Mouse (Mus musculus): ENCODE results near the gene Sec14l1.

Sec14l1 gene

GRCm38 (mm10) chr11:117129473-117129872 is 14.5 kb downstream of the Sec14l1 start:
- no peak for DNase-seq

- no peak for DNase-seq
Observed at GRCm38 (mm10) chr11:117130068-117130467, 15.1 kb downstream of the Sec14l1 start.

GRCm38 (mm10) chr11:117130888-117131287 is 15.9 kb downstream of the Sec14l1 start:
- no peak for DNase-seq

GRCm38 (mm10) chr11:117131450-117131849 is 16.5 kb downstream of the Sec14l1 start:
- no peak for DNase-seq

- DNase-seq, result peak in 1 of 2 experiments; percentile 57
Observed at GRCm38 (mm10) chr11:117134776-117135387, 19.9 kb downstream of the Sec14l1 start.

- DNase-seq, result peak in 1 of 2 experiments; percentile 39
Observed at GRCm38 (mm10) chr11:117135457-117136290, 20.7 kb downstream of the Sec14l1 start.

- DNase-seq, result no peak
Observed at GRCm38 (mm10) chr11:117136880-117137279, 21.9 kb downstream of the Sec14l1 start.

GRCm38 (mm10) chr11:117138213-117138761 is 23.3 kb downstream of the Sec14l1 start:
- no peak for DNase-seq

GRCm38 (mm10) chr11:117138795-117139463 is 24.0 kb downstream of the Sec14l1 start:
- DNase-seq, result no peak

- DNase-seq, result no peak
Observed at GRCm38 (mm10) chr11:117141376-117142001, 26.5 kb downstream of the Sec14l1 start.

GRCm38 (mm10) chr11:117142507-117142906 is 27.5 kb downstream of the Sec14l1 start:
- DNase-seq, result peak; percentile 68 to 78

GRCm38 (mm10) chr11:117145451-117146117 is 30.6 kb downstream of the Sec14l1 start:
- DNase-seq, result no peak

- no peak for DNase-seq
Observed at GRCm38 (mm10) chr11:117146118-117146506, 31.1 kb downstream of the Sec14l1 start.

- peak; percentile 42 to 77 for DNase-seq
Observed at GRCm38 (mm10) chr11:117146776-117147536, 32.0 kb downstream of the Sec14l1 start.

GRCm38 (mm10) chr11:117148893-117149685 is 34.1 kb downstream of the Sec14l1 start:
- DNase-seq, result no peak

GRCm38 (mm10) chr11:117150467-117150966 is 35.5 kb downstream of the Sec14l1 start:
- DNase-seq, result no peak

- no peak for DNase-seq
Observed at GRCm38 (mm10) chr11:117151461-117151860, 36.5 kb downstream of the Sec14l1 start.

GRCm38 (mm10) chr11:117152541-117152940 is 37.6 kb downstream of the Sec14l1 start:
- no peak for DNase-seq

- DNase-seq, result no peak
Observed at GRCm38 (mm10) chr11:117153553-117153952, 38.6 kb downstream of the Sec14l1 start.

GRCm38 (mm10) chr11:117154088-117154815 is 39.3 kb downstream of the Sec14l1 start:
- DNase-seq, result peak; percentile 43 to 50
